Mouse (Mus musculus) kidney, adult 2 months (tissue): ENCODE measurements around the gene Crtc3.

Experiments
- CTCF ChIP-seq: fragments of 200-500 bp; conservative IDR thresholded peaks from 2 replicates; pipeline ENCODE4 v1.5.1; 2011; ENCODE audit warnings: low read depth, mild to moderate bottlenecking, control low read depth, low read length, moderate library complexity, mixed read lengths; ENCODE audit not compliant: insufficient read depth, insufficient read length
- POLR2A ChIP-seq: fragments of 200-500 bp; IDR thresholded peaks from one replicate; pipeline ENCODE4 v1.6.1; 2011; ENCODE audit warnings: low read depth, low read length, control low read depth

GRCm38 (mm10) chr7:80639981-80640380 lies 48.7 kb downstream of the Crtc3 start:
- TF ChIP-seq CTCF (no peak), POLR2A (no peak)
